Mouse (Mus musculus) retina, postnatal 1 day (tissue): ENCODE results near the gene Tent5a.

ENCODE experiments used
- DNase-seq: peaks from one replicate; pipeline ENCODE4 v3.0.0-alpha.2; 2012

Tent5a gene

GRCm38 (mm10) chr9:85312473-85312872 lies 14.7 kb downstream of the Tent5a start, which contains the start of gene Gm11114:
Gene Gm11114 (plus strand): TSS chr9:85312773.
- no peak for DNase-seq

GRCm38 (mm10) chr9:85303378-85303777 lies 23.8 kb downstream of the Tent5a start:
- DNase-seq = no peak

- DNase-seq = no peak
Measured at GRCm38 (mm10) chr9:85302849-85303248, 24.3 kb downstream of the Tent5a start.

- no peak for DNase-seq
Measured at GRCm38 (mm10) chr9:85274114-85274513, 53.0 kb downstream of the Tent5a start.
